Mouse (Mus musculus): ENCODE data around the gene Prkaa2. TPM values are rescaled to one million over a fixed set of nuclear protein-coding genes. Genes with fewer than 3 reads are reported as not detected.

Prkaa2 gene
- polyA plus RNA-seq, 1 experiment from 2014 or later: 8.8 TPM

- ATAC-seq (ENCODE audit: low FRiP score, low TSS enrichment): no peak
- WGBS: 85% methylated on average over 8 of the region's 8 CpGs
These were observed 105.6 kb downstream of the Prkaa2 start for GRCm38 (mm10) chr4:105004135-105004534.

GRCm38 (mm10) chr4:105001736-105002135, 108.0 kb downstream of the Prkaa2 start:
- no peak overlapping the region for H3K9ac ChIP-seq (replicated peaks; ENCODE audit: low read length)

More at GRCm38 (mm10) chr4:105004135-105004534, 105.6 kb downstream of the Prkaa2 start:
- Histone ChIP-seq H3K9ac (replicated peaks; ENCODE audit: low read length) (no peak overlapping the region), H3K27me3 (ENCODE audit: insufficient read depth, low read length) (no peaks in the 10 kb centered on the region), H3K27ac (ENCODE audit: low read length) (no peak overlapping the region), H3K9me3 (ENCODE audit: low read length) (no peaks in the 10 kb centered on the region; the same call in 1 of the 2 replicates), H3K4me2 (replicated peaks; ENCODE audit: low read depth, low read length) (no peak overlapping the region), H3K4me3 (ENCODE audit: low read length) (no peak overlapping the region), H3K36me3 (ENCODE audit: insufficient read depth, low read length) (no peaks in the 10 kb centered on the region), H3K4me1 (ENCODE audit: insufficient read depth, low read length) (no peaks in the 10 kb centered on the region)

GRCm38 (mm10) chr4:104999702-105000101, 110.0 kb downstream of the Prkaa2 start:
- ATAC-seq (ENCODE audit: low FRiP score, low TSS enrichment): no peak
- Histone ChIP-seq H3K9ac (replicated peaks; ENCODE audit: low read length) (no peak overlapping the region), H3K27ac (ENCODE audit: low read length) (no peak overlapping the region), H3K27me3 (ENCODE audit: insufficient read depth, low read length) (no peaks in the 10 kb centered on the region), H3K4me1 (ENCODE audit: insufficient read depth, low read length) (no peaks in the 10 kb centered on the region), H3K4me3 (ENCODE audit: low read length) (no peak overlapping the region), H3K36me3 (ENCODE audit: insufficient read depth, low read length) (no peaks in the 10 kb centered on the region), H3K4me2 (replicated peaks; ENCODE audit: low read depth, low read length) (no peak overlapping the region), H3K9me3 (ENCODE audit: low read length) (no peaks in the 10 kb centered on the region)
- WGBS: 78% methylated on average over 5 of the region's 5 CpGs

More at GRCm38 (mm10) chr4:105001736-105002135, 108.0 kb downstream of the Prkaa2 start:
- H3K4me3 ChIP-seq (ENCODE audit: low read length): no peak overlapping the region
- no peaks in the 10 kb centered on the region for H3K36me3 ChIP-seq (ENCODE audit: insufficient read depth, low read length)
- no peak for ATAC-seq (ENCODE audit: low FRiP score, low TSS enrichment)
- H3K4me1 ChIP-seq (ENCODE audit: insufficient read depth, low read length): no peaks in the 10 kb centered on the region
- H3K4me2 ChIP-seq (replicated peaks; ENCODE audit: low read depth, low read length): no peak overlapping the region
- no peak overlapping the region for H3K27ac ChIP-seq (ENCODE audit: low read length)
- no peaks in the 10 kb centered on the region for H3K9me3 ChIP-seq (ENCODE audit: low read length)
- WGBS: 43% methylated on average over 1 of the region's 1 CpGs
- no peaks in the 10 kb centered on the region for H3K27me3 ChIP-seq (ENCODE audit: insufficient read depth, low read length)

GRCm38 (mm10) chr4:104993140-104993874, 116.4 kb downstream of the Prkaa2 start:
- no peaks in the 10 kb centered on the region for H3K36me3 ChIP-seq (ENCODE audit: insufficient read depth, low read length)
- H3K27ac ChIP-seq (ENCODE audit: low read length): no peak overlapping the region
- H3K4me3 ChIP-seq (ENCODE audit: low read length): no peak overlapping the region
- no peak overlapping the region for H3K4me2 ChIP-seq (replicated peaks; ENCODE audit: low read depth, low read length)
- H3K9ac ChIP-seq (replicated peaks; ENCODE audit: low read length): no peak overlapping the region
- WGBS: 86% methylated on average over 10 of the region's 10 CpGs
- H3K9me3 ChIP-seq (ENCODE audit: low read length): no peaks in the 10 kb centered on the region
- no peak for ATAC-seq (ENCODE audit: low FRiP score, low TSS enrichment)
- no peaks in the 10 kb centered on the region for H3K4me1 ChIP-seq (ENCODE audit: insufficient read depth, low read length)
- H3K27me3 ChIP-seq (ENCODE audit: insufficient read depth, low read length): no peaks in the 10 kb centered on the region

GRCm38 (mm10) chr4:104992271-104992670, 117.4 kb downstream of the Prkaa2 start:
- Histone ChIP-seq H3K9ac (replicated peaks; ENCODE audit: low read length) (no peak overlapping the region), H3K9me3 (ENCODE audit: low read length) (no peaks in the 10 kb centered on the region), H3K4me2 (replicated peaks; ENCODE audit: low read depth, low read length) (no peak overlapping the region), H3K27me3 (ENCODE audit: insufficient read depth, low read length) (no peaks in the 10 kb centered on the region), H3K27ac (ENCODE audit: low read length) (no peak overlapping the region), H3K4me1 (ENCODE audit: insufficient read depth, low read length) (no peaks in the 10 kb centered on the region), H3K4me3 (ENCODE audit: low read length) (no peak overlapping the region), H3K36me3 (ENCODE audit: insufficient read depth, low read length) (no peaks in the 10 kb centered on the region)
- 76% methylated on average over 3 of the region's 3 CpGs for WGBS
- no peak for ATAC-seq (ENCODE audit: low FRiP score, low TSS enrichment)

GRCm38 (mm10) chr4:104990686-104991085, 119.0 kb downstream of the Prkaa2 start:
- ATAC-seq (ENCODE audit: low FRiP score, low TSS enrichment): no peak
- Histone ChIP-seq H3K27me3 (ENCODE audit: insufficient read depth, low read length) (no peaks in the 10 kb centered on the region), H3K27ac (ENCODE audit: low read length) (no peak overlapping the region), H3K4me3 (ENCODE audit: low read length) (no peak overlapping the region), H3K9me3 (ENCODE audit: low read length) (no peaks in the 10 kb centered on the region), H3K36me3 (ENCODE audit: insufficient read depth, low read length) (no peaks in the 10 kb centered on the region), H3K4me1 (ENCODE audit: insufficient read depth, low read length) (0 out of 2 replicates have a peak, but pooled peaks cover 6% of the 10 kb centered on the region), H3K4me2 (replicated peaks; ENCODE audit: low read depth, low read length) (no peak overlapping the region), H3K9ac (replicated peaks; ENCODE audit: low read length) (no peak overlapping the region)
- 77% methylated on average over 3 of the region's 3 CpGs for WGBS

- ATAC-seq (ENCODE audit: low FRiP score, low TSS enrichment): no peak
- H3K4me2 ChIP-seq (replicated peaks; ENCODE audit: low read depth, low read length): no peak overlapping the region
- no peaks in the 10 kb centered on the region for H3K27me3 ChIP-seq (ENCODE audit: insufficient read depth, low read length)
- 85% methylated on average over 6 of the region's 6 CpGs for WGBS
- no peak overlapping the region for H3K9ac ChIP-seq (replicated peaks; ENCODE audit: low read length)
- H3K9me3 ChIP-seq (ENCODE audit: low read length): no peaks in the 10 kb centered on the region
- H3K4me1 ChIP-seq (ENCODE audit: insufficient read depth, low read length): 0 out of 2 replicates have a peak, but pooled peaks cover 7% of the 10 kb centered on the region
- H3K4me3 ChIP-seq (ENCODE audit: low read length): no peak overlapping the region
- no peak overlapping the region for H3K27ac ChIP-seq (ENCODE audit: low read length)
- no peaks in the 10 kb centered on the region for H3K36me3 ChIP-seq (ENCODE audit: insufficient read depth, low read length)
These were observed 119.7 kb downstream of the Prkaa2 start for GRCm38 (mm10) chr4:104990016-104990415.

GRCm38 (mm10) chr4:104988709-104989108, 121.0 kb downstream of the Prkaa2 start:
- Histone ChIP-seq H3K4me1 (ENCODE audit: insufficient read depth, low read length) (0 out of 2 replicates have a peak, but pooled peaks cover 7% of the 10 kb centered on the region), H3K4me3 (ENCODE audit: low read length) (no peak overlapping the region), H3K36me3 (ENCODE audit: insufficient read depth, low read length) (no peaks in the 10 kb centered on the region), H3K4me2 (replicated peaks; ENCODE audit: low read depth, low read length) (no peak overlapping the region), H3K27ac (ENCODE audit: low read length) (no peak overlapping the region), H3K9ac (replicated peaks; ENCODE audit: low read length) (no peak overlapping the region), H3K9me3 (ENCODE audit: low read length) (no peaks in the 10 kb centered on the region), H3K27me3 (ENCODE audit: insufficient read depth, low read length) (no peaks in the 10 kb centered on the region)
- 92% methylated on average over 7 of the region's 7 CpGs for WGBS
- ATAC-seq (ENCODE audit: low FRiP score, low TSS enrichment): no peak

GRCm38 (mm10) chr4:104988102-104988501, 121.6 kb downstream of the Prkaa2 start:
- ATAC-seq (ENCODE audit: low FRiP score, low TSS enrichment): no peak
- H3K36me3 ChIP-seq (ENCODE audit: insufficient read depth, low read length): no peaks in the 10 kb centered on the region
- H3K9ac ChIP-seq (replicated peaks; ENCODE audit: low read length): no peak overlapping the region
- H3K27ac ChIP-seq (ENCODE audit: low read length): no peak overlapping the region
- no peak overlapping the region for H3K4me2 ChIP-seq (replicated peaks; ENCODE audit: low read depth, low read length)
- WGBS: 84% methylated on average over 5 of the region's 5 CpGs
- no peaks in the 10 kb centered on the region for H3K27me3 ChIP-seq (ENCODE audit: insufficient read depth, low read length)
- H3K4me1 ChIP-seq (ENCODE audit: insufficient read depth, low read length): 0 out of 2 replicates have a peak, but pooled peaks cover 7% of the 10 kb centered on the region
- H3K9me3 ChIP-seq (ENCODE audit: low read length): no peaks in the 10 kb centered on the region
- H3K4me3 ChIP-seq (ENCODE audit: low read length): no peak overlapping the region

GRCm38 (mm10) chr4:104987631-104988030, 122.1 kb downstream of the Prkaa2 start:
- WGBS: 44% methylated on average over 7 of the region's 7 CpGs
- Histone ChIP-seq H3K9ac (replicated peaks; ENCODE audit: low read length) (no peak overlapping the region), H3K4me2 (replicated peaks; ENCODE audit: low read depth, low read length) (no peak overlapping the region), H3K9me3 (ENCODE audit: low read length) (no peaks in the 10 kb centered on the region), H3K27ac (ENCODE audit: low read length) (0 out of 2 replicates have a peak overlapping the region, but pooled peaks have one; percentile 28), H3K36me3 (ENCODE audit: insufficient read depth, low read length) (no peaks in the 10 kb centered on the region), H3K27me3 (ENCODE audit: insufficient read depth, low read length) (no peaks in the 10 kb centered on the region), H3K4me3 (ENCODE audit: low read length) (no peak overlapping the region), H3K4me1 (ENCODE audit: insufficient read depth, low read length) (0 out of 2 replicates have a peak, but pooled peaks cover 7% of the 10 kb centered on the region)
- no peak for ATAC-seq (ENCODE audit: low FRiP score, low TSS enrichment)

All from kidney, embryonic 16.5 days (tissue).